Mouse (Mus musculus) adrenal gland, adult 18-20 months (tissue): ENCODE measurements around the gene Negr1. TPM values are rescaled to one million over a fixed set of nuclear protein-coding genes. Genes with fewer than 3 reads are reported as not detected.
"Not testable (repeated sequence)": the region's sequence is repeated elsewhere in the genome, so short reads cannot be mapped to it uniquely, and the experiment has no call there.

ENCODE experiments used
- DNase-seq, 2 experiments: peaks; one replicate each; pipeline ENCODE4 v3.0.0; 2021 to 2022; ENCODE audit warnings: low spot score in 2 of 2
- total RNA-seq, 2 experiments: library from RNA; stranded (reverse); gene quantifications; 1 replicate in 1 of 2; 2 replicates in 1 of 2; pipeline ENCODE4 v1.2.3; 2021

The Negr1 gene
- total RNA-seq, 2 experiments from 2014 or later, result 10.2 to 15.4 TPM

- no peak for DNase-seq
Measured at GRCm38 (mm10) chr3:156992171-156992570, 430.6 kb downstream of the Negr1 start.

DNA sequence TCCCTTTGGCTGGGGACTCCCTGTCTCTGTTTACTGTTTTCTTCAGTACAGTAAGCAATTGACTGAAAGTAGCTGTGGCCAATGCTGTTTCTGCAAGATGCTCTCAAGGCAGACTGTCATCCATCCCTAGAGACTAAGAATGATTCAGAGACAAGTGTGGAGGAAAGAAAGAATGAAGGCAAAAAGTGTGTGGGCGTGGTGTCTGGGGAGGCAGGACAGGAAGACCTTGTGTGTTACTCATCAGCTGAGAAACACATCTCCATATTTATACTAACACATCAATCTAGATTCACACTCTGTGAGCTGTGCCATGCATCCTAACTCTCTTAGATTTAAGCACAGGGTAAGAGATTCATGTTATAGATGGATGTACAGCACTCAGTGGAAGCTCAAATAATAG is 431.2 kb downstream of the Negr1 start:
- no peak for DNase-seq

- peak in 1 of 2 experiments; percentile 3 for DNase-seq
Measured at GRCm38 (mm10) chr3:156999177-156999808, 437.7 kb downstream of the Negr1 start.

DNA sequence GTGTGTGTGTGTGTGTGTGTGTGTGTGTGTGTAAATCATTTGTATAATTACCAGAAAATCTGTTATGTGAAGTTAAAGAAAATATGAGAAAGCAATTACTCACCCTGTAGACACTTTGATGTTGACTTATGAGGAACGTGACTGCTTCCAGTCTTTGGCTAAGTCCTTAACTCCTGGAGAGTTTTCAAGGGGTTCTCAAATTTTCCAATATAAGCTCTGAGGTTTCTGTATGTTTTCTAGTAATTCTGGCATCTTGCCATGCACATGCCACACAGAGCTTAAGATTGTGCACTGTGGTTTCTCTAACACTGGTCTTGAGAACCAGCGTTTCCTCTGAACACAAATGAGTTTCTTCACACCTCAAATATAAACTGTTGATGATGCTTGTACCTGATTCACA is 460.0 kb downstream of the Negr1 start:
- DNase-seq, result no peak

DNA sequence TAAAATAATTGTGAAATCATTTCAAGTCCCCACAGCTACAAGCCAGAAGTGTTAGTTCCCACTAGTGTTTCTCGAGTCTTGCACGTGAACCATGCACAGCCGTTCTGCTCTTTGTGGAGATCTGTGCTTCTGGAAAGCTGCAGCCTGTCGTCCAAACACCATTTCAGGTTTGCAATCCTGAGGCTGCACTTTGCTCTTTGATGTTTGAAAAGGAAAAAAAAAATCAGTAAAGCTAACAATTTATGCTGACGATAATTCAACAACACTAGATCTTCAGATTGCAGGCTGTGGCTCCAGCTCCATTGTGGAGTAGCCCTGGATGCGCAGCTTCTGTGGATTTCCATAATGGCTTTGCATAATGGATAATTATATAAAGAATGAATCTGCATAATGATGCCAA is 463.0 kb downstream of the Negr1 start:
- DNase-seq, result no peak

DNA sequence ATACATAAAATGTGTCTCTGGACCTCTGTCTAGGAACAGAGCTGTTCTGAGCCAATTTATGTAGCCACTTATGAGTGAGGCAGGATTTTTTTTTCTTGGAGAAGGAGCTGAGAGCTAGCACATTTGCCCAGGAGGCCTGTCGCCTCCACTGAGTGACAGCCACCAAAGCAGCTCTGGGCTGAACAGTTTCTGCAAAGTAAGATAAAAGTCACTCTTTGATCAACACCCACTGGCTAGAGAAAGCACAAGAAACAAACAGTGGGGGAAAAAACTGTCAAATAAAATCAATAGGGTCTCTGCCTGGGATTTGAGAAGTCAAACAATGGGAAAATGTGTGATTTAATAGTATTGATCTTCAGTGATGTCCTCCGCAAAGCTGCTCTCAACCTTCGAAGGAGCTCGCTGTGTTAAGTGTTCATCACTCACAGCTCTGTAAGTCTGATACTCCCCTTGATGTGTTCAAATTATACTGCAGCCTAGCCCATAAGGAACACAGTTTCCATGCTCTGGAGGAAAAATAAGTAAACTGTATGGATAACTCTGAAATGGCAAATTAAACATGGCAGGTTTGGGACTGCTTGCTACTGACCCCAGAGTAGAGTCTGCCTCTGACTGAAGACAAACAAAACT is 470.0 kb downstream of the Negr1 start:
- no peak for DNase-seq

DNA sequence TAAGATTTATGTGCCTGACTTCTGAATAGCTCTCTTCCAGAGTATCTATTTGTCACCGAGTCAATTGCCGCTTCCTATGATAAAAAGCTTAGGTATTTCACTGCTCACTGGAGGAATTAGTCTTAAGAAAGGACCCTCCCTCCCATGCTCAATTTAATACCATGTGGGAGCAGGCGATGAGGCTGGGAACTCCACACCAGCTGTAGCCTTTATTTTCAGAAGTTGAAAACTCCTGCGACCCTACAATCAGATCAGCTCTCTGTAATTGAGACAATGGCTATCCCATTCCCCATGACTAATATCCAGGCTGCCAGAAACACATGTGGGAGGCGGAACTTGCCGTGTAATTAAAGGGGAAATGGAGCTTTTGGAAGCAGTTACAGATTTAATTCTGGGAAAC is 474.4 kb downstream of the Negr1 start:
- DNase-seq, result no peak

DNA sequence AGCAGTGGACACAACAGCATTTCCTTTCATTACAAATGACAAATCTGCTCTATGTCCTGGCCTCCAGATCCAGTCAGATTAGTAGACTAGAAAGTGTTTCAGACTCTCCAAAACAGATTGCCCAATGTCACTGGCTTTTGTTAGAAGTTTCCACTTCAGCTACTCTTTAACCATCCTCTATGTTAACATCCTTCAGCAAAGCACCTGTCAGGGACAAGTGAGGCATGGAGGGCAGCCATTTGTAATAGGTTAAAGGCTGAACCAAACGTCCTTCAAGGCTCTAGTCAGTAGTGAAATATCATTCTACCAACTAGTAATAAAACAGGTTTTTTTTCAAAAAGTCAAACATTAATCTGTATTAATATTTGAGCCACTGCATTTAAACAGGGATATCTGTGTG is 475.0 kb downstream of the Negr1 start:
- no peak for DNase-seq

DNA sequence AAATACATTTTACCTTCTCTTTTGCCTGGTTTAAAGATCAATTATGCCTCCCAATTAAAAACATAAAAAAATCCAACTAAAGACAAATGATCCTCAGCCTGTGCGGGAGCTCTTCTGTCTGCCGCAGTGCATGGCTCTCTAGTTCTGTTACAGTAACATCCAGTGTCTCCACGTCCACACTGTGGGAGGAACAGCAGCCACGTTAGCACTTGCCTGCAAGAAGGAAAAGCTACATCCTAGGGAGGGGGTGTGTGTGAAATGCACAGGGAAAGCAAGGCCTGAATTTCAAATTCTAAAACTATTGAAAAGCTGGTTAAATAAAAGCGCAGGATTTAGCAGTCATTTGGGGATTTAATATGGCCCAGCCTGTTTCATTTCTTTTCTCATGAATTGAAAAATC is 479.0 kb downstream of the Negr1 start:
- no peak for DNase-seq

DNA sequence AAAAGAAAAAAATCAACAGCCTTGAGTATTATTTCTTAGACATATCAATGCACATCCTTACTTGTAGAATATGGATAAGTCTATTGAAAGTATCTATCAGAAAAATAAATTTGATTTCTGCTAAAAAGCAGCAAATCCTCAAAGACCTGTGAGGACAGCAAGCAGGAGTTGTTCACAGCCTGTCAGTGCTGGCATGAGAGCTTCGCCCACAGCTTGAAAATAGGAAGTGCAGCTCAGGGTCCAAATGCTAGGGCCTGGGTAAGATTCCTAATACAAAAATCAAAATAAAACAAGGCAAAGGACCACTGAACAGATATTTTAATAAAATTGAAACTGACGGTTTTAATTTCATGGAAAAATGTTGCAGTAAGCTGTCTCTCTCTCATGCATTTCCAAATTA is 483.0 kb downstream of the Negr1 start:
- no peak for DNase-seq

GRCm38 (mm10) chr3:157064438-157064837 is 502.8 kb downstream of the Negr1 start:
- DNase-seq, result not testable (repeated sequence)

DNA sequence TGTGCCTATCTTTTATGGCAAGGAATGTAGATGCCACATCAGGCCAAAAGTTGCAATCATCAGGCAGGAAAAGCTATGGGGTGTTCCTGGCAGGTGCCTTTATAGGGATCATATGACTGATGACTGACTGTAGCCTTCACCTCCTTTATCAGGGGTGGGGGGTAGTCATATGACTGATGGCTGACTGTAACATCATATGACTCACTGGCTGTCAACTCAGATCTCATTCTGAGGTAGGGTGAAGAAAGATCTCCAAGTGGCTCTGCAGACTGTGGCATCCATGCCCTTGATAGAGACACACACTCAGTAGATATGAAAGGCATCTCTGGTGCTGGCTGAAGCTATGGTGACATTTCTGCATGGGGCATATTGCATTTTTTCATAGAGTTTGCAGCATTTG is 504.7 kb downstream of the Negr1 start:
- DNase-seq, result no peak

GRCm38 (mm10) chr3:157079250-157079965 is 517.8 kb downstream of the Negr1 start:
- DNase-seq, result no peak

DNA sequence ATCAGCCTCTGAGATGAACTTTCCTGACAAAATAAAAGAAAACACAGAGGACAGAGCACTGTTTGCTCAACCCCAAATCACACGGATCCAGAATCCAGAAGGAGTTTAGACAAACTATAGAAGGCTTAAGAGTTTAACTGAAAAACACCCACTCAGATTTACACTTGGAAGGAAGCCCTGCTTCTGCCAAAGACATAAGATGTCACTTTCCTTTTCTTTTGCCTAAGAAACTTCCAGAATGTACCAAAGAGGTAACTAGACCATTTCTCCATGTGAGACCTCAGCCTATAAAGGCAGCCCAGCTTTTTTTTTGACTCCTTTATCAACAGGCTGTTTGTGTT is 518.3 kb downstream of the Negr1 start:
- DNase-seq, result no peak

GRCm38 (mm10) chr3:157080585-157080984 is 519.0 kb downstream of the Negr1 start:
- DNase-seq, result no peak

GRCm38 (mm10) chr3:157082808-157083784 is 521.5 kb downstream of the Negr1 start:
- no peak for DNase-seq

- no peak for DNase-seq
Measured at GRCm38 (mm10) chr3:157085180-157085579, 523.6 kb downstream of the Negr1 start.

DNA sequence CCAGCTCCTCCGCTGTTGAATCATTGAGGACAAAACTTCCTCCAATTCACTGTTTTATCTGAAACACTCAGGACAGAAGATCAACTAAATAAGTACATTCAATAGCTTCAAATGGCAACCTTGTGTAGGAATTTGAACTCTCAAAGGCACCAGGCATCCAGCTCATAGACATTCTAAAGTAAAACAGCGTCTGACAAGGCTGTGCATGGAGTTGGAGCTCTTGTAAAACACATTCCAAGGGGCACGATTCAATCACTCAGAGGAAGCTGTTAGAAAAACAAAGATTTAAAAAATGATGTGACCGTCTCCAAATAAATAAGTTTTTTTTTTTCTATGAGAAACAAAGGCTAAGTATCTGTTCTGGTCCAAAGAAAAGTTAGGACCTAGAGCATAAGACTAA is 528.5 kb downstream of the Negr1 start:
- DNase-seq, result no peak

DNA sequence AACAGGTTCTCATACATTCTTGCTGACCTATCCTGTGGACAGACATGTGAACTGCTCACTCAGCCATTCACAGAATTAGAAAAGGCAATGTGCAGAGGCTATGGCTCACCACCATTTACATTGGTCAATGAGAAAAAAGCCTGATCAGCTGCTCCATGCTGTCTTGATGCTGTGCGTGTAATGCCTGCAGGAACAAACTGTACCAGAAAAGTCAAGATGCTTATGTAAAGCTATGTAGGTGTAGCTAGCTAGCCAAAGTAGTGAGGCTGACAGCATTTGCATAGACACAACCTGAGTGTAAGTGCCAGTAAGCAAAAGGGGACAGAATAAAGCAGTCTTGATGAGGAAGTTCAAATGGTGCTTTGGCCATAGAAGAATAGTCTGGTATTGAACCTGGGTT is 534.7 kb downstream of the Negr1 start:
- no peak for DNase-seq

DNA sequence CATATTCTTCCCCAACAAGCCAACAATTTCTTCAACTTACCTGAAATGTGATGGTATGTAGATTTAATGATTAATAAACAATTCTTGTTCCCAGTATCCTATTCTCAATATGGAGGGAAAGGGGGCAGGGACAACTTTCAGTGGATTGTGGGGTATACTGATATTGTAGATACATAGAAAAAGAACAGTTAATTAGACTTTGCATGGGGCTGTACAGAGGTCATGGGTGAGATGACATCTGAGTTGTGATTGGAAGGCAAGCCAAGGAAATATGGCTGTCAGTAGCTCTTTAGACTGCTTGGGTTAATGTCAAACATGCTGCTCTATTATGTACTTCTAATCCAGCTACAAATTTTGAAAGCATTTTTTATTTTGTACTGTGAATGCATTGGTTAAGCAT is 535.9 kb downstream of the Negr1 start:
- DNase-seq, result no peak

DNA sequence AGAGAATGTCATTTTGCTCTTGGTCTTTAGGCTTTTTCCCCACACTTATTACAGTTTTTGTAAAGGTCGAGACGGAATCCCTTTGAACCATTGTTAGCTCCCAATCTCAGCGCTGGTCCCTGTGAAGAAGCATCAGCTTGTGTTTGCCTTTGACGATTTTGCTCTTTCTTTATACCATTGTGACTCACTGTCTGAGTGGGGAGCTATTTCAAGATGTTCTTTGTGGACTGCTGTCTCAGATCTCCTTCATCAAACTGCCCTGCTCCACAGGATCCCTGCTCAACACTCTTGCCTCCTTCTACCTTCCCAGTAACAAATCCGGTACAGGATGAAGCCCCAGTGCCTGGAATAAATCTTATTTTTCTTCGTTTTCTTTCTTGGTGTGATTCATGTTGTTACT is 536.8 kb downstream of the Negr1 start:
- no peak for DNase-seq
